Comparison of ENCODE assay signal across 12 mouse cellular contexts in genomic region chr12:16740059-16740458, GRCm38 (mm10).
DNase-seq lines count a peak whose midpoint lies in the region; ATAC-seq lines count a peak whose summit lies in the region.
"Had no signal": no experiment of that assay in that cellular context is flagged by ENCODE, and none has a peak within 500 bp of the region (broad histone marks: within the 10 kb centered on the region; RNA-seq: fewer than 3 reads in every experiment).

No protein-coding gene starts in this region.

- no peaks in the 10 kb centered on the region for H3K36me3 ChIP-seq in heart, embryonic 11.5 days (ENCODE audit: control insufficient read depth, insufficient read depth, low read length)
- H3K36me3 ChIP-seq in neural tube, embryonic 11.5 days (ENCODE audit: control insufficient read depth, insufficient read depth, low read length): no peaks in the 10 kb centered on the region
- no peaks in the 10 kb centered on the region for H3K36me3 ChIP-seq in midbrain, embryonic 13.5 days

- DNase-seq in heart, adult 9 months (ENCODE audit: low spot score in 2 of 2): no peak
- no peak for DNase-seq in neural tube, embryonic 11.5 days (ENCODE audit: low spot score)
- DNase-seq in neural tube, embryonic 10.5 days (ENCODE audit: extremely low spot score, low spot score): no peak
- peak; percentile 66 for DNase-seq in thymus, postnatal 4 days
- DNase-seq in ovary, postnatal 14 days (ENCODE audit: low spot score): no peak
- DNase-seq: cerebellum, adult 9-10 months had no signal

- H3K27me3 ChIP-seq in heart, embryonic 11.5 days (ENCODE audit: control insufficient read depth, insufficient read depth, low read length): no peaks in the 10 kb centered on the region
- H3K27me3 ChIP-seq in neural tube, embryonic 11.5 days (ENCODE audit: control insufficient read depth, insufficient read depth, low read length): no peaks in the 10 kb centered on the region
- no peaks in the 10 kb centered on the region for H3K27me3 ChIP-seq in midbrain, embryonic 13.5 days
- H3K27me3 ChIP-seq: CH12.LX had no signal

- WGBS in heart, embryonic 11.5 days (ENCODE audit: insufficient replicate concordance): 29% methylated on average over 5 of the region's 5 CpGs
- 33% methylated on average over 5 of the region's 5 CpGs for WGBS in neural tube, embryonic 11.5 days
- 34% methylated on average over 5 of the region's 5 CpGs for WGBS in midbrain, embryonic 13.5 days

- H3K9ac ChIP-seq in heart, embryonic 11.5 days (ENCODE audit: low read depth, low read length): 0 out of 2 replicates have a peak overlapping the region, but pooled peaks have one; percentile 28
- peak overlapping the region; percentile 8; the same call in 1 of the 2 replicates for H3K9ac ChIP-seq in neural tube, embryonic 11.5 days (ENCODE audit: low read length)
- 0 out of 2 replicates have a peak overlapping the region, but pooled peaks have one; percentile 28 for H3K9ac ChIP-seq in midbrain, embryonic 13.5 days (replicated peaks)

- no peak overlapping the region for H3K27ac ChIP-seq in heart, embryonic 11.5 days (ENCODE audit: low read depth, low read length)
- no peak overlapping the region for H3K27ac ChIP-seq in neural tube, embryonic 11.5 days (ENCODE audit: low read depth, low read length)
- peak overlapping the region; percentile 39; the same call in 1 of the 2 replicates for H3K27ac ChIP-seq in midbrain, embryonic 13.5 days

- no peak for ATAC-seq in heart, embryonic 11.5 days (replicated peaks; ENCODE audit: insufficient number of reproducible peaks, low FRiP score, low TSS enrichment)
- no peak for ATAC-seq in neural tube, embryonic 11.5 days (ENCODE audit: insufficient read depth, low FRiP score, low TSS enrichment)
- ATAC-seq in midbrain, embryonic 13.5 days: peak; percentile 35; the same call in 1 of the 2 replicates
- ATAC-seq in erythroblast, adult 5-6 weeks (replicated peaks; ENCODE audit: low FRiP score, poor library complexity, severe bottlenecking): no peak
- ATAC-seq: activated CD4-positive, CD25-positive, alpha-beta regulatory T cell, adult 4 months; hindbrain, embryonic 16.5 days had no signal

- peak overlapping the region; percentile 24 for H3K4me2 ChIP-seq in heart, embryonic 11.5 days
- H3K4me2 ChIP-seq in neural tube, embryonic 11.5 days (ENCODE audit: low read depth): 0 out of 2 replicates have a peak overlapping the region, but pooled peaks have one; percentile 4
- H3K4me2 ChIP-seq in midbrain, embryonic 13.5 days (replicated peaks): peak overlapping the region; percentile 13; the same call in 1 of the 2 replicates

- no peaks in the 10 kb centered on the region for H3K9me3 ChIP-seq in heart, embryonic 11.5 days (replicated peaks; ENCODE audit: control insufficient read depth, low read length)
- H3K9me3 ChIP-seq in neural tube, embryonic 11.5 days (ENCODE audit: control insufficient read depth, low read length): no peaks in the 10 kb centered on the region
- H3K9me3 ChIP-seq in midbrain, embryonic 13.5 days: no peaks in the 10 kb centered on the region

- H3K4me3 ChIP-seq in heart, embryonic 11.5 days (ENCODE audit: low read depth, low read length): no peak overlapping the region
- no peak overlapping the region for H3K4me3 ChIP-seq in neural tube, embryonic 11.5 days (ENCODE audit: low read depth, low read length)
- H3K4me3 ChIP-seq in midbrain, embryonic 13.5 days (replicated peaks): no peak overlapping the region

- peaks cover 11% of the 10 kb centered on the region for H3K4me1 ChIP-seq in heart, embryonic 11.5 days (ENCODE audit: control insufficient read depth, insufficient read depth, low read length)
- H3K4me1 ChIP-seq in neural tube, embryonic 11.5 days (ENCODE audit: control insufficient read depth, insufficient read depth, low read length): peaks cover 10% of the 10 kb centered on the region; the same call in 1 of the 2 replicates
- peaks cover 13% of the 10 kb centered on the region for H3K4me1 ChIP-seq in midbrain, embryonic 13.5 days (replicated peaks)
